Mouse (Mus musculus) heart, adult 9 months (tissue): ENCODE measurements around the gene Tuba1a.
"Not testable (repeated sequence)": the region's sequence is repeated elsewhere in the genome, so short reads cannot be mapped to it uniquely, and the experiment has no call there.

Experiments
- DNase-seq, 2 experiments: peaks; one replicate each; pipeline ENCODE4 v3.0.0; 2022; ENCODE audit warnings: low spot score in 2 of 2

Tuba1a gene

GRCm38 (mm10) chr15:98956000-98956399, 2.5 kb upstream of the Tuba1a start:
- no peak for DNase-seq

- DNase-seq: no peak
Observed at GRCm38 (mm10) chr15:98955324-98955723, 1.8 kb upstream of the Tuba1a start.

- peak in 1 of 2 experiments; percentile 34 for DNase-seq
Observed at GRCm38 (mm10) chr15:98954425-98955253, 1.1 kb upstream of the Tuba1a start.

GRCm38 (mm10) chr15:98952751-98953400, 627 bp downstream of the Tuba1a start:
- peak in 1 of 2 experiments; percentile 75 for DNase-seq

- no peak for DNase-seq
Observed at GRCm38 (mm10) chr15:98952063-98952455, 1.4 kb downstream of the Tuba1a start.

- not testable (repeated sequence) for DNase-seq
Observed at GRCm38 (mm10) chr15:98951122-98952062, 2.1 kb downstream of the Tuba1a start.

GRCm38 (mm10) chr15:98949607-98949892, 4.0 kb downstream of the Tuba1a start:
- DNase-seq: no peak

- DNase-seq: no peak
Observed at GRCm38 (mm10) chr15:98948857-98949606, 4.5 kb downstream of the Tuba1a start.

- DNase-seq: no peak
Observed at GRCm38 (mm10) chr15:98948382-98948781, 5.1 kb downstream of the Tuba1a start.

- DNase-seq: no peak
Observed at GRCm38 (mm10) chr15:98947884-98948283, 5.6 kb downstream of the Tuba1a start.

GRCm38 (mm10) chr15:98943133-98943532, 10.4 kb downstream of the Tuba1a start:
- no peak for DNase-seq

GRCm38 (mm10) chr15:98942081-98942480, 11.4 kb downstream of the Tuba1a start:
- no peak for DNase-seq

- no peak for DNase-seq
Observed at GRCm38 (mm10) chr15:98941539-98941938, 12.0 kb downstream of the Tuba1a start.

GRCm38 (mm10) chr15:98940816-98941215, 12.7 kb downstream of the Tuba1a start:
- no peak for DNase-seq

- DNase-seq: peak; percentile 93
Observed at GRCm38 (mm10) chr15:98934217-98934839, 19.2 kb downstream of the Tuba1a start, which contains the start of gene Tuba1b. Gene Tuba1b, minus strand, starts transcription at chr15:98934565.

GRCm38 (mm10) chr15:98933833-98934216, 19.7 kb downstream of the Tuba1a start:
- peak; percentile 93 to 94 for DNase-seq

- peak in 1 of 2 experiments; percentile 23 for DNase-seq
Observed at GRCm38 (mm10) chr15:98933004-98933671, 20.4 kb downstream of the Tuba1a start.

- no peak for DNase-seq
Observed at GRCm38 (mm10) chr15:98930998-98931397, 22.5 kb downstream of the Tuba1a start.

- no peak for DNase-seq
Observed at GRCm38 (mm10) chr15:98930017-98930734, 23.3 kb downstream of the Tuba1a start.
